Mouse (Mus musculus) midbrain, postnatal 0 days (tissue): ENCODE results near the gene B4galnt4. TPM values are rescaled to one million over a fixed set of nuclear protein-coding genes. Genes with fewer than 3 reads are reported as not detected.
"Not testable (repeated sequence)": the region's sequence is repeated elsewhere in the genome, so short reads cannot be mapped to it uniquely, and the experiment has no call there.

Source experiments
- ATAC-seq: fragments of 200-750 bp; cut with Nextera tagmentation; 2 replicates; pipeline ENCODE4 v1.8.0; 2017; ENCODE audit warnings: moderate number of reproducible peaks, mild to moderate bottlenecking, moderate TSS enrichment, moderate library complexity; ENCODE audit not compliant: low FRiP score
- DNase-seq: peaks from one replicate; pipeline ENCODE4 v3.0.0-alpha.2; 2015; ENCODE audit warnings: low spot score
- H3K27ac ChIP-seq: fragments of 300-500 bp; sonication (generic); 2 replicates; pipeline ENCODE4 v1.5.1; 2014; ENCODE audit warnings: low read depth, mild to moderate bottlenecking, low read length, mixed read lengths
- H3K27me3 ChIP-seq: fragments of 300-500 bp; sonication (generic); 2 replicates; pipeline ENCODE4 v1.6.1; 2014; ENCODE audit warnings: low read length, control low read depth, mixed read lengths; ENCODE audit not compliant: insufficient read depth
- H3K36me3 ChIP-seq: fragments of 300-500 bp; sonication (generic); 2 replicates; pipeline ENCODE4 v1.6.1; 2014; ENCODE audit warnings: low read length, control low read depth, mixed read lengths; ENCODE audit not compliant: insufficient read depth
- H3K4me1 ChIP-seq: fragments of 300-500 bp; sonication (generic); 2 replicates; pipeline ENCODE4 v1.6.1; 2014; ENCODE audit warnings: mild to moderate bottlenecking, control low read depth, antibody characterized with exemption, low read length, mixed read lengths; ENCODE audit not compliant: insufficient read depth
- H3K4me2 ChIP-seq: fragments of 300-500 bp; sonication (generic); 2 replicates; pipeline ENCODE4 v1.6.1; 2014; ENCODE audit warnings: low read depth, mild to moderate bottlenecking, low read length, mixed read lengths; ENCODE audit not compliant: poor library complexity, severe bottlenecking
- H3K4me3 ChIP-seq: fragments of 300-500 bp; sonication (generic); 2 replicates; pipeline ENCODE4 v1.5.1; 2014; ENCODE audit warnings: low read depth, mild to moderate bottlenecking, low read length, moderate library complexity
- H3K9ac ChIP-seq: fragments of 300-500 bp; sonication (generic); replicated peaks from 2 replicates; pipeline ENCODE4 v1.6.1; 2014; ENCODE audit warnings: mild to moderate bottlenecking, low read length, moderate library complexity, mixed read lengths; ENCODE audit not compliant: poor library complexity, severe bottlenecking
- H3K9me3 ChIP-seq: fragments of 300-500 bp; sonication (generic); 2 replicates; pipeline ENCODE4 v1.6.1; 2016; ENCODE audit warnings: low read length, control low read depth
- CTCF ChIP-seq: IDR thresholded peaks from 2 replicates; pipeline ENCODE4 v1.5.1; 2016; ENCODE audit warnings: antibody characterized with exemption, mild to moderate bottlenecking
- WGBS: fragments of 180-500 bp; shearing (Covaris S2); extraction: QIAGEN DNeasy Blood & Tissue Kit; methylation state at CpG from one replicate; pipeline ENCODE4 v1.1.7; 2014; 5-methylcytosine and 5-hydroxymethylcytosine counted together
- polyA plus RNA-seq: library from polyadenylated mRNA; unstranded; fragments of >200 nt; fragmentation: Nextera tagmentation; extraction: Ambion mirVana; gene quantifications from 2 replicates; pipeline ENCODE4 v1.2.1, GENCODE M21; 2015
- total RNA-seq: library from RNA; depleted of rRNA; stranded (reverse); fragments of >200 nt; gene quantifications from 2 replicates; pipeline ENCODE4 v1.2.3, GENCODE M21; 2014; rRNA removed

Gene B4galnt4
- total RNA-seq (133 and 146 TPM in 2 replicates), polyA plus RNA-seq (52.1 and 53.9 TPM in 2 replicates)

- H3K36me3 ChIP-seq = peaks cover 22% of the 10 kb centered on the region
Observed at GRCm38 (mm10) chr7:141060426-141061242, at the start of gene B4galnt4. Gene B4galnt4, plus strand, starts transcription at chr7:141061104.

GRCm38 (mm10) chr7:141011238-141011770 is 49.6 kb upstream of the B4galnt4 start:
- TF ChIP-seq CTCF = no peak
- WGBS = 93% methylated on average over 7 of the region's 7 CpGs

More at GRCm38 (mm10) chr7:141060426-141061242, at the start of gene B4galnt4:
- WGBS = under 1% methylated on average over 60 of the region's 72 CpGs
- ATAC-seq (peak; percentile 96), DNase-seq (peak; percentile 96)
- H3K9ac ChIP-seq = peak within 1 kb of the TSS; percentile 95
- H3K4me3 ChIP-seq = peak within 1 kb of the TSS; percentile 86
- no peaks in the 10 kb centered on the region for H3K27me3 ChIP-seq
- no peaks in the 10 kb centered on the region for H3K9me3 ChIP-seq
- H3K27ac ChIP-seq = peak within 1 kb of the TSS; percentile 94
- peaks cover 14% of the 10 kb centered on the region for H3K4me1 ChIP-seq
- H3K4me2 ChIP-seq = peak within 1 kb of the TSS; percentile 82
- no peak for TF ChIP-seq CTCF

GRCm38 (mm10) chr7:141016707-141017697 is 43.9 kb upstream of the B4galnt4 start:
- no peak overlapping the region for H3K27ac ChIP-seq
- H3K4me1 ChIP-seq = no peaks in the 10 kb centered on the region
- no peak overlapping the region for H3K4me3 ChIP-seq
- no peak overlapping the region for H3K9ac ChIP-seq
- ATAC-seq = no peak
- H3K9me3 ChIP-seq = no peaks in the 10 kb centered on the region
- H3K36me3 ChIP-seq = no peaks in the 10 kb centered on the region
- H3K27me3 ChIP-seq = no peaks in the 10 kb centered on the region
- 0 out of 2 replicates have a peak, but pooled peaks have one; percentile 6 for TF ChIP-seq CTCF
- WGBS = 91% methylated on average over 10 of the region's 10 CpGs
- DNase-seq = no peak
- no peak overlapping the region for H3K4me2 ChIP-seq

More at GRCm38 (mm10) chr7:141011238-141011770, 49.6 kb upstream of the B4galnt4 start:
- no peak for DNase-seq
- Histone ChIP-seq H3K27me3 (0 out of 2 replicates have a peak, but pooled peaks cover 3% of the 10 kb centered on the region), H3K9ac (no peak overlapping the region), H3K36me3 (no peaks in the 10 kb centered on the region), H3K4me2 (no peak overlapping the region), H3K4me1 (no peaks in the 10 kb centered on the region), H3K27ac (no peak overlapping the region), H3K4me3 (no peak overlapping the region), H3K9me3 (no peaks in the 10 kb centered on the region)
- no peak for ATAC-seq

GRCm38 (mm10) chr7:141017824-141018223 is 43.1 kb upstream of the B4galnt4 start, which contains the start of gene Ifitm6:
Gene Ifitm6, minus strand, starts transcription at chr7:141017924.
- H3K4me2 ChIP-seq, H3K36me3 ChIP-seq, H3K9ac ChIP-seq, H3K27ac ChIP-seq, H3K4me1 ChIP-seq, H3K9me3 ChIP-seq, DNase-seq, ATAC-seq, H3K27me3 ChIP-seq, H3K4me3 ChIP-seq: not testable (repeated sequence)
- WGBS = 95% methylated on average over 1 of the region's 1 CpGs

- 97% methylated on average over 5 of the region's 5 CpGs for WGBS
- Histone ChIP-seq H3K27ac (no peak overlapping the region), H3K4me3 (no peak overlapping the region), H3K9me3 (no peaks in the 10 kb centered on the region), H3K27me3 (no peaks in the 10 kb centered on the region), H3K36me3 (no peaks in the 10 kb centered on the region), H3K9ac (no peak overlapping the region), H3K4me2 (no peak overlapping the region), H3K4me1 (no peaks in the 10 kb centered on the region)
- ATAC-seq (no peak), DNase-seq (no peak)
- TF ChIP-seq CTCF = no peak
Observed at GRCm38 (mm10) chr7:141019028-141019427, 41.9 kb upstream of the B4galnt4 start.
